Mouse (Mus musculus) yolk sac, embryonic 10.5 days (tissue): Measurements from ENCODE around the gene Olfr304.
"Not testable (repeated sequence)": the region's sequence is repeated elsewhere in the genome, so short reads cannot be mapped to it uniquely, and the experiment has no call there.

Experiments
- DNase-seq: peaks from one replicate; pipeline ENCODE4 v3.0.0-alpha.2; 2017; ENCODE audit warnings: low spot score

The Olfr304 gene

GRCm38 (mm10) chr7:86386558-86386957, at the start of gene Olfr304:
Gene Olfr304 (minus strand): TSS chr7:86386658.
- no peak for DNase-seq

GRCm38 (mm10) chr7:86403546-86403945, 17.1 kb upstream of the Olfr304 start, which contains the start of gene Olfr301:
Gene Olfr301 (plus strand): TSS chr7:86403846.
- no peak for DNase-seq

DNA sequence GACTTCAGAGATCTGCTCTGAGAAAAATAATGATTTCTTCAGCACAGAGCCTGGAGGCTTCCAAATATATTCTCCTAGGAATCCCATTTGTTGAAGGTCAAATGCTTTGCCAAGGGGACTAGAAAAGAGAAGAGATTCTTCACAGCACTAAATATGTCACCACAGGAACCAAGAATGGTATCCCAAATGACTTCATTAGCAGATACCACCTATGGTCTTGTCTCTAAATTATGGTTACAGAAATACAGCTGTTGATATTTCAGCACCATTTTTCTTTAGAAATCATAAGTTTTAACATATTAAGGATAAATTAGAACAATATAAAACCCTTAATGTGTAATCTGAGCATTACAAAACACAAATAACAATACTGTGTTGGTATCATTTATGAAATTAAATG, 11.2 kb upstream of the Olfr304 start, which contains the start of gene Olfr303:
Gene Olfr303 (minus strand): TSS at position 101 of the 400 bp plus-strand sequence.
- no peak for DNase-seq

DNA sequence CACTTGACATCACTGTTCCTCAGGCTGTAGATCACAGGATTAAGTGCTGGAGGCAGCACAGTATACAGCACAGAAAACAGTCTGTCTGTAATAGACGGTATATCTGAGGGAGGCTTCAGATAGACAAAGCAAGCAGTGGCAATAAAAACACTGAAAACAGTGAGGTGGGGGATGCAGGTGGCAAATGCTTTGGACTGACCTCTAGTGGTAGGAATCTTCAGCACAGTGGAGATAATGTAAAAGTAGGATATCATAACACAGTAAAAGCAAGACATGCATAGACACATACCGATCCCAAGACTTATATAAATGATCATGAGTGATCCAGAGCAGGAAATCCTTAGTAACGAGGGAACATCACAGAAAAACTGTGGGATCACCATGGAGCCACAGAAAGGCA, 689 bp downstream of the Olfr304 start:
- DNase-seq = no peak

- DNase-seq = no peak
Observed at GRCm38 (mm10) chr7:86366828-86367227, 19.6 kb downstream of the Olfr304 start, which contains the start of gene Olfr305. Gene Olfr305 (minus strand): TSS chr7:86366928.

DNA sequence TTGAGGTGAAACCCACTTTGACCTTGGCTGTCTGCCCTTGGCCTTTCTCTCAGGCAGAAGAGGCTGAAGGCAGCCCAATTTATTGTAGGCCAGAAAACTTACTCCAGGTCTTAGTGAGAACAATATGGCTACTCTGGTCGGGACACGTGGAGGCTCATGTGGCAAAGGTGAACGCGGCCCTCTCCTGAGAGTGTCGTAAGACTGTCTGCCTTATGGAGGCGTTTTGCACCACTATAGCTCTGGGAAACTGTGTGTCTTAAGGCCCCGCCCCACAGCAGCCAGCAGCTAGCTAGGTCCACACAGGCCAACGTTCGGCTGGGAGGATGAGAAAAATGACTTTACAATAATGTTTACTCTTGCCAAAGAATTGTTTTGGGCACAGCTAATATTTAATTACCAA, 40.2 kb downstream of the Olfr304 start:
- not testable (repeated sequence) for DNase-seq

GRCm38 (mm10) chr7:86344253-86344652, 42.2 kb downstream of the Olfr304 start:
- DNase-seq = no peak

GRCm38 (mm10) chr7:86342881-86343565, 43.4 kb downstream of the Olfr304 start:
- DNase-seq = no peak

DNA sequence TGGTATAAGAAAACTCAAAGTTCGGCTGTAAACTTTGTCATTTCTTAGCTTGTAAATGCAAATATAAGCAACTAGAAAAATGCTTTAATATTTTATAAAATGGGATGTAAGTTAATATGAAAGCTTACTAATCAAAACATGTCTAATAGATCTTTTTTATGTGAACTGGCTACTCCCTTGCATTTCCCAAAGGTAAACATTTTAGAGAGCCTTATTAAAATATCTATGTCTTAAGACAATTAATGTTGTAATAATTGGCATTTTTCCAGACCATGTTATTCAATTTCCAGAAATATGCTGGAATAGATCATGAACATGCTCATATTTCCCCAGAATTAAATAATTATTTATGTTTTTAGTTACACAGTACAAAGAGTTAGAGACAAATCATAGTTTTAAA, 49.0 kb downstream of the Olfr304 start, which contains the start of gene Olfr307:
Gene Olfr307 (minus strand): TSS at position 101 of the 400 bp plus-strand sequence.
- no peak for DNase-seq
